Mouse (Mus musculus) liver, adult 2 months (tissue): ENCODE results near the gene Foxk2. TPM values are rescaled to one million over a fixed set of nuclear protein-coding genes. Genes with fewer than 3 reads are reported as not detected.

ENCODE experiments used
- DNase-seq: peaks from one replicate; pipeline ENCODE4 v3.0.0-alpha.2; 2011; ENCODE audit warnings: low read depth, low spot score; ENCODE audit errors: extremely low read depth
- H3K27ac ChIP-seq: fragments of 200-500 bp; replicated peaks from 2 replicates; pipeline ENCODE4 v1.5.1; 2012; ENCODE audit warnings: low read depth, mild to moderate bottlenecking, control low read depth, inconsistent platforms, low read length; ENCODE audit not compliant: insufficient read depth
- H3K27me3 ChIP-seq: fragments of 200-500 bp; 2 replicates; pipeline ENCODE4 v1.6.1; 2012; ENCODE audit warnings: mild to moderate bottlenecking, moderate library complexity, low read length, inconsistent platforms; ENCODE audit not compliant: control insufficient read depth, insufficient read depth
- H3K36me3 ChIP-seq: fragments of 200-500 bp; 2 replicates; pipeline ENCODE4 v1.6.1; 2012; ENCODE audit warnings: low read length, inconsistent platforms; ENCODE audit not compliant: control insufficient read depth, insufficient read depth
- H3K4me1 ChIP-seq: fragments of 200-500 bp; 2 replicates; pipeline ENCODE4 v1.6.1; 2011; ENCODE audit warnings: low read length; ENCODE audit not compliant: control insufficient read depth, insufficient read depth
- H3K4me3 ChIP-seq: fragments of 200-500 bp; 2 replicates; pipeline ENCODE4 v1.5.1; 2011; ENCODE audit warnings: low read depth, mild to moderate bottlenecking, control low read depth, low read length, moderate library complexity; ENCODE audit not compliant: insufficient read depth
- H3K79me2 ChIP-seq: fragments of 200-500 bp; 2 replicates; pipeline ENCODE4 v1.6.1; 2012; ENCODE audit warnings: inconsistent platforms, mild to moderate bottlenecking, low read length, moderate library complexity; ENCODE audit not compliant: control insufficient read depth, insufficient read depth
- H3K9ac ChIP-seq: fragments of 200-500 bp; 2 replicates; pipeline ENCODE4 v1.6.1; 2012; ENCODE audit warnings: low read depth, mild to moderate bottlenecking, control low read depth, inconsistent platforms, low read length
- CTCF ChIP-seq: fragments of 200-500 bp; IDR thresholded peaks from 2 replicates; pipeline ENCODE4 v1.5.1; 2011; ENCODE audit warnings: low read depth, low read length, control low read depth
- POLR2A ChIP-seq: fragments of 200-500 bp; IDR thresholded peaks from 2 replicates; pipeline ENCODE4 v1.6.1; 2011; ENCODE audit warnings: low read length, control low read depth; ENCODE audit not compliant: insufficient read depth; ENCODE audit errors: extremely low read depth
- WGBS: fragments of 180-500 bp; shearing (Covaris S2); methylation state at CpG from one replicate; pipeline ENCODE4 v1.1.7; 2018; 5-methylcytosine and 5-hydroxymethylcytosine counted together
- polyA plus RNA-seq: library from polyadenylated mRNA; depleted of rRNA; stranded (reverse); fragments of >200 nt; gene quantifications from 2 replicates; pipeline ENCODE4 v1.2.3, GENCODE M21; 2012
- total RNA-seq: library from RNA; depleted of rRNA; stranded (reverse); fragments of >200 nt; gene quantifications from 2 replicates; pipeline ENCODE4 v1.2.3, GENCODE M21; 2014

Gene Foxk2
- total and polyA plus RNA-seq, 2 experiments = 4.3 to 17.5 TPM

GRCm38 (mm10) chr11:121260211-121260906 lies 569 bp downstream of the Foxk2 start:
- Histone ChIP-seq H3K79me2 (peaks cover 25% of the 10 kb centered on the region), H3K9ac (peak overlapping the region; percentile 96), H3K4me3 (peak overlapping the region; percentile 96), H3K27ac (peak overlapping the region; percentile 67), H3K4me1 (peaks cover 9% of the 10 kb centered on the region), H3K27me3 (no peaks in the 10 kb centered on the region), H3K36me3 (peaks cover 5% of the 10 kb centered on the region)
- TF ChIP-seq POLR2A (no peak), CTCF (no peak)
- WGBS = under 1% methylated on average over 59 of the region's 60 CpGs
- DNase-seq = no peak

GRCm38 (mm10) chr11:121261074-121261473 lies 1.3 kb downstream of the Foxk2 start:
- H3K9ac ChIP-seq = peak overlapping the region; percentile 96
- no peaks in the 10 kb centered on the region for H3K27me3 ChIP-seq
- peaks cover 25% of the 10 kb centered on the region for H3K79me2 ChIP-seq
- no peak for DNase-seq
- H3K36me3 ChIP-seq = peaks cover 2% of the 10 kb centered on the region
- no peak overlapping the region for H3K27ac ChIP-seq
- peak overlapping the region; percentile 96 for H3K4me3 ChIP-seq
- peaks cover 9% of the 10 kb centered on the region for H3K4me1 ChIP-seq
- TF ChIP-seq CTCF (no peak), POLR2A (no peak)
- WGBS = 38% methylated on average over 2 of the region's 2 CpGs

GRCm38 (mm10) chr11:121277516-121277915 lies 17.7 kb downstream of the Foxk2 start:
- TF ChIP-seq CTCF = no peak
- no peak for TF ChIP-seq POLR2A
- Histone ChIP-seq H3K79me2 (peaks cover 37% of the 10 kb centered on the region), H3K36me3 (peaks cover 2% of the 10 kb centered on the region), H3K9ac (no peak overlapping the region), H3K27me3 (no peaks in the 10 kb centered on the region), H3K4me1 (peaks cover 7% of the 10 kb centered on the region; the same call in 1 of the 2 replicates), H3K27ac (no peak overlapping the region), H3K4me3 (no peak overlapping the region)
- 86% methylated on average over 8 of the region's 8 CpGs for WGBS
- DNase-seq = no peak

GRCm38 (mm10) chr11:121278011-121278410 lies 18.2 kb downstream of the Foxk2 start:
- WGBS = 67% methylated on average over 3 of the region's 3 CpGs

GRCm38 (mm10) chr11:121282911-121283310 lies 23.1 kb downstream of the Foxk2 start:
- H3K4me3 ChIP-seq = no peak overlapping the region
- no peak for DNase-seq
- no peaks in the 10 kb centered on the region for H3K27me3 ChIP-seq
- WGBS = 84% methylated on average over 6 of the region's 6 CpGs
- H3K9ac ChIP-seq = no peak overlapping the region
- TF ChIP-seq CTCF (no peak), POLR2A (no peak)
- peaks cover 12% of the 10 kb centered on the region for H3K36me3 ChIP-seq
- H3K4me1 ChIP-seq = peaks cover 9% of the 10 kb centered on the region; the same call in 1 of the 2 replicates
- H3K27ac ChIP-seq = no peak overlapping the region
- peaks cover 14% of the 10 kb centered on the region for H3K79me2 ChIP-seq

More at GRCm38 (mm10) chr11:121278011-121278410, 18.2 kb downstream of the Foxk2 start:
- H3K4me3 ChIP-seq = no peak overlapping the region
- H3K27me3 ChIP-seq = no peaks in the 10 kb centered on the region
- no peak for DNase-seq
- H3K9ac ChIP-seq = no peak overlapping the region
- H3K79me2 ChIP-seq = peaks cover 36% of the 10 kb centered on the region
- no peak for TF ChIP-seq POLR2A
- no peak for TF ChIP-seq CTCF
- peaks cover 11% of the 10 kb centered on the region; the same call in 1 of the 2 replicates for H3K4me1 ChIP-seq
- H3K27ac ChIP-seq = no peak overlapping the region
- peaks cover 2% of the 10 kb centered on the region for H3K36me3 ChIP-seq

- Histone ChIP-seq H3K27ac (no peak overlapping the region), H3K79me2 (no peaks in the 10 kb centered on the region; the same call in 1 of the 2 replicates), H3K27me3 (no peaks in the 10 kb centered on the region), H3K36me3 (peaks cover 47% of the 10 kb centered on the region), H3K4me3 (no peak overlapping the region), H3K4me1 (no peaks in the 10 kb centered on the region), H3K9ac (no peak overlapping the region)
- TF ChIP-seq CTCF (no peak), POLR2A (no peak)
- DNase-seq = no peak
- WGBS = 99% methylated on average over 3 of the region's 3 CpGs
Measured at GRCm38 (mm10) chr11:121289859-121290258, 30.1 kb downstream of the Foxk2 start.
